Mouse (Mus musculus): ENCODE measurements around the gene Spon1.
A peak's percentile ranks its signal among the peaks of the same experiment; 100 is the strongest.

The Spon1 gene

GRCm38 (mm10) chr7:113903939-113904338 is 138.1 kb downstream of the Spon1 start:
- DNase-seq (ENCODE audit: low spot score in 2 of 2): no peak

- DNase-seq (ENCODE audit: low spot score in 2 of 2): no peak
Measured at GRCm38 (mm10) chr7:113904348-113904895, 138.6 kb downstream of the Spon1 start.

GRCm38 (mm10) chr7:113909161-113909825 is 143.5 kb downstream of the Spon1 start:
- DNase-seq (ENCODE audit: low spot score in 2 of 2): no peak

GRCm38 (mm10) chr7:113910856-113911255 is 145.1 kb downstream of the Spon1 start:
- DNase-seq (ENCODE audit: low spot score in 2 of 2): no peak

GRCm38 (mm10) chr7:113915936-113916335 is 150.1 kb downstream of the Spon1 start:
- no peak for DNase-seq (ENCODE audit: low spot score in 2 of 2)

GRCm38 (mm10) chr7:113918916-113919315 is 153.1 kb downstream of the Spon1 start:
- DNase-seq (ENCODE audit: low spot score in 2 of 2): no peak

- peak in 1 of 2 experiments; percentile 19 for DNase-seq (ENCODE audit: low spot score in 2 of 2)
Measured at GRCm38 (mm10) chr7:113919505-113919904, 153.7 kb downstream of the Spon1 start.

GRCm38 (mm10) chr7:113920056-113920455 is 154.3 kb downstream of the Spon1 start:
- peak in 1 of 2 experiments; percentile 15 for DNase-seq (ENCODE audit: low spot score in 2 of 2)

GRCm38 (mm10) chr7:113924561-113924960 is 158.8 kb downstream of the Spon1 start:
- DNase-seq (ENCODE audit: low spot score in 2 of 2): no peak

- DNase-seq (ENCODE audit: low spot score in 2 of 2): no peak
Measured at GRCm38 (mm10) chr7:113950888-113951287, 185.1 kb downstream of the Spon1 start.

- no peak for DNase-seq (ENCODE audit: low spot score in 2 of 2)
Measured at GRCm38 (mm10) chr7:113955431-113955830, 189.6 kb downstream of the Spon1 start.

- no peak for DNase-seq (ENCODE audit: low spot score in 2 of 2)
Measured at GRCm38 (mm10) chr7:113960841-113961499, 195.2 kb downstream of the Spon1 start.

GRCm38 (mm10) chr7:113961500-113961895 is 195.7 kb downstream of the Spon1 start:
- peak; percentile 32 to 34 for DNase-seq (ENCODE audit: low spot score in 2 of 2)

GRCm38 (mm10) chr7:113962078-113962477 is 196.3 kb downstream of the Spon1 start:
- DNase-seq (ENCODE audit: low spot score in 2 of 2): no peak

GRCm38 (mm10) chr7:113963766-113964165 is 198.0 kb downstream of the Spon1 start:
- no peak for DNase-seq (ENCODE audit: low spot score in 2 of 2)

- no peak for DNase-seq (ENCODE audit: low spot score in 2 of 2)
Measured at GRCm38 (mm10) chr7:113965625-113966024, 199.8 kb downstream of the Spon1 start.

GRCm38 (mm10) chr7:113969182-113969581 is 203.4 kb downstream of the Spon1 start:
- DNase-seq (ENCODE audit: low spot score in 2 of 2): no peak

GRCm38 (mm10) chr7:113972536-113972935 is 206.7 kb downstream of the Spon1 start:
- no peak for DNase-seq (ENCODE audit: low spot score in 2 of 2)

GRCm38 (mm10) chr7:113986406-113987134 is 220.8 kb downstream of the Spon1 start:
- no peak for DNase-seq (ENCODE audit: low spot score in 2 of 2)

- no peak for DNase-seq (ENCODE audit: low spot score in 2 of 2)
Measured at GRCm38 (mm10) chr7:113988156-113988555, 222.4 kb downstream of the Spon1 start.

- DNase-seq (ENCODE audit: low spot score in 2 of 2): no peak
Measured at GRCm38 (mm10) chr7:113997675-113998354, 232.0 kb downstream of the Spon1 start.

- no peak for DNase-seq (ENCODE audit: low spot score in 2 of 2)
Measured at GRCm38 (mm10) chr7:114004171-114004570, 238.4 kb downstream of the Spon1 start.

Measured in frontal cortex, postnatal 10 days (tissue).